ENCODE assay signal across 19 mouse cellular contexts in the genomic region with DNA sequence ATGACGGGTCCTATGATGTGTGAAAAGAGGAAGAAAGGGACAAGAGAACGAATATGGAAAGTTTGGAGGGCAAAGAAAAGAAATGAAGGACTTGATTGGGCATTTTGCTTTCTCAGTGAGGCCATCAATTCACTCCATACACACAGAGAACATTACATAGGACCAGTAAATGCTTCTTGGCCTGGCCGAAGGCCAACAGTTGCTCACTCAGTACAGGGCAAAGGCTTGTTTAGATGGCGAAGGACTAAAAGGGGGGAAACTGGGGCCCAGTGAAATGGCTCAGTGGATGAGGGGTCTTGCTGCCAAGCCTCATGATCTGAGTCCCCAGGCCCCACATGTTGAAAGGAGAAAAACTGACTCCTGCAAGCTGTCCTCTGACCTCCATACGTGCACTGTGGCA.
"Had no signal": no experiment of that assay in that cellular context is flagged by ENCODE, and none has a peak within 500 bp of the region (broad histone marks: within the 10 kb centered on the region; RNA-seq: fewer than 3 reads in every experiment).

No protein-coding gene starts in this region.

- ATAC-seq: lung, postnatal 0 days; midbrain, embryonic 13.5 days had no signal

- H3K4me2 ChIP-seq: liver, embryonic 11.5 days; midbrain, embryonic 13.5 days had no signal

- H3K36me3 ChIP-seq: midbrain, embryonic 13.5 days had no signal

- H3K4me3 ChIP-seq: layer of hippocampus, adult 2 months; midbrain, embryonic 13.5 days had no signal

- H3K4me1 ChIP-seq: midbrain, embryonic 13.5 days had no signal

- H3K27ac ChIP-seq: layer of hippocampus, adult 2 months; liver, embryonic 14.5 days; macrophage; midbrain, embryonic 13.5 days; stomach, postnatal 0 days had no signal

- DNase-seq: kidney, adult 18-20 months; kidney, adult 9 months; kidney, postnatal 14 days; kidney, postnatal 4 days; layer of hippocampus, adult 9-11 months; lung, adult 18-20 months; right cerebral cortex, adult 18-20 months; right cerebral cortex, postnatal 14 days; right cerebral cortex, postnatal 4 days; thymus, adult 2 months; thymus, postnatal 14 days; thymus, postnatal 4 days had no signal

- H3K27me3 ChIP-seq: midbrain, embryonic 13.5 days had no signal

- H3K9ac ChIP-seq: liver, embryonic 14.5 days; midbrain, embryonic 13.5 days had no signal

- H3K9me3 ChIP-seq: midbrain, embryonic 13.5 days had no signal
